Mouse (Mus musculus) bone marrow macrophage, adult 2 months (primary cell): ENCODE results near the gene Gm21987.

Experiments used
- CTCF ChIP-seq: IDR thresholded peaks from 2 replicates; pipeline ENCODE4 v1.5.1; 2012; ENCODE audit warnings: low read depth, mild to moderate bottlenecking, low read length, moderate library complexity
- POLR2A ChIP-seq: IDR thresholded peaks from 2 replicates; pipeline ENCODE4 v1.6.1; 2012; ENCODE audit warnings: mild to moderate bottlenecking, low read depth, low read length, borderline replicate concordance

GRCm38 (mm10) chr16:38350939-38351338 is 4.1 kb downstream of the Gm21987 start:
- TF ChIP-seq CTCF (no peak), POLR2A (no peak)
